ENCODE assay signal across 8 mouse cellular contexts in the genomic region with DNA sequence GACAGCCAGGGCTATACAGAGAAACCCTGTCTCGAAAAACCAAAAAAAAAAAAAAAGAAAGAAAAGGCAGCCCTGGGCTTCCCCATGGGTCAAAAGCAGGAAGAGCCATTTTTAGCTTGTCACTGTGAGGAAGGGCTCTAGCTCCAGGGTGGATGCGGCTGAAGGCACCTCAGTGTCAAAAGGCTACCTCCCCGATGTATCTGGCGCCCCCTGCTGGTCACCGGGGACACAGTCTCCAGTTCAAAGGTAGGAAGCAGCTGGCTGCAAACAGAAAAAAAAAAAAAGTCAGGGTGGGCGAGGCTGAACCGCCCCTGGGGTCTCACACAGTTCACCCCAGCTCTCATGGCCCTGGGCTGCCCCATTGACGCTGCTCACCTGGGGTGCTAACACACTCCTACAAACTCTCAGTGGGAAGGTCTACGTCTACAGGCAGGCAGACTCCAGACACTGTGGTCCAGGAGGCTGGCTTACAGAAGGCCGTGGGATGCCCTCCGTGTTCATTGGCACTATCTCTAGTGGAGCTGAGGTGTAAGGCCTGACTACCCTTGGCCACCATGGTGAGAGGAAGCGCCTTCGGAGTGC. TPM values are rescaled to one million over a fixed set of nuclear protein-coding genes. Genes with fewer than 3 reads are reported as not detected.
DNase-seq lines count a peak whose midpoint lies in the region; ATAC-seq and TF ChIP-seq lines count a peak whose summit lies in the region.

No protein-coding gene starts in this region.

- no peak overlapping the region for H3K27ac ChIP-seq in hindbrain, embryonic 13.5 days
- no peak overlapping the region for H3K27ac ChIP-seq in left cerebral cortex, adult 2 months

- no peaks in the 10 kb centered on the region for H3K27me3 ChIP-seq in hindbrain, embryonic 13.5 days

- peak; percentile 79 for TF ChIP-seq CTCF in left cerebral cortex, adult 2 months (IDR thresholded peaks at IDR 0.05)

- no peak overlapping the region for H3K4me3 ChIP-seq in hindbrain, embryonic 13.5 days
- H3K4me3 ChIP-seq in left cerebral cortex, adult 2 months = no peak overlapping the region

- no peaks in the 10 kb centered on the region for H3K36me3 ChIP-seq in hindbrain, embryonic 13.5 days

- intact Hi-C loops in left cerebral cortex, adult 2 months (cut with DNase I) = loop anchor here (1.0 kb wide), 2 partner anchors 82 to 119 kb away; no protein-coding TSS in a partner anchor

- no peak overlapping the region for H3K4me2 ChIP-seq in hindbrain, embryonic 13.5 days

- no peak overlapping the region for H3K9ac ChIP-seq in hindbrain, embryonic 13.5 days

- 31% methylated on average over 13 of the region's 13 CpGs for WGBS in hindbrain, embryonic 13.5 days

- DNase-seq in R1 (ENCODE audit: low read depth, low spot score) = peak; percentile 88
- peak; percentile 88 to 89 for DNase-seq in cerebellum, adult 18-20 months
- peak; percentile 75 for DNase-seq in forelimb bud, embryonic 11.5 days (ENCODE audit: low read depth, low spot score)
- peak; percentile 75 to 83 for DNase-seq in left cerebral cortex, adult 2 months (ENCODE audit: extremely low spot score in 1 of 2, low spot score in 2 of 2)
- peak; percentile 87 for DNase-seq in right cerebral cortex, postnatal 4 days
- peak; percentile 74 to 92 for DNase-seq in urinary bladder, postnatal 4 days (ENCODE audit: low spot score in 2 of 2)

- 0 out of 2 replicates have a peak, but pooled peaks have one; percentile 59 for ATAC-seq in hindbrain, embryonic 13.5 days (ENCODE audit: low FRiP score)
- ATAC-seq in megakaryocyte-erythroid progenitor cell, adult 5-6 weeks (replicated peaks; ENCODE audit: low FRiP score, low TSS enrichment, poor library complexity, severe bottlenecking) = peak; percentile 78

- 0 out of 2 replicates have a peak, but pooled peaks cover under 1% of the 10 kb centered on the region for H3K4me1 ChIP-seq in hindbrain, embryonic 13.5 days (replicated peaks)

- no peaks in the 10 kb centered on the region for H3K9me3 ChIP-seq in hindbrain, embryonic 13.5 days

RNA-seq across cellular contexts. Expression of a gene that starts 8.6 kb away (rescaled TPM):
- polyA plus RNA-seq in hindbrain, embryonic 13.5 days (2015; fragmentation: Nextera tagmentation; extraction: Ambion mirVana) = 23.2 and 23.8 TPM in 2 replicates
- total RNA-seq in left cerebral cortex, adult 2 months (2021) = 10 to 100 TPM; 63.2 to 71.5 TPM
- 0.07 TPM in 1 of 2 replicates, not detected in the other for total RNA-seq in megakaryocyte-erythroid progenitor cell, adult 5-6 weeks (2014; fragmentation: Nextera tagmentation)
- total RNA-seq in megakaryocyte-erythroid progenitor cell, adult 5-6 weeks (2017) = not detected in 2 replicates

RNA-seq across cellular contexts. Expression of a gene that starts 25.9 kb away (rescaled TPM):
- polyA plus RNA-seq in hindbrain, embryonic 13.5 days (2015; fragmentation: Nextera tagmentation; extraction: Ambion mirVana) = 13.8 and 15.7 TPM in 2 replicates
- total RNA-seq in left cerebral cortex, adult 2 months (2021) = 10 to 100 TPM; 87.4 to 91.7 TPM
- 211 and 220 TPM in 2 replicates for total RNA-seq in megakaryocyte-erythroid progenitor cell, adult 5-6 weeks (2014; fragmentation: Nextera tagmentation)
- total RNA-seq in megakaryocyte-erythroid progenitor cell, adult 5-6 weeks (2017) = 134 and 194 TPM in 2 replicates

Comparison
In these comparisons a context has a peak if more than half of its experiments do, and no peak if none do; other contexts are left out.
1. RNA of a gene that starts 8.6 kb away (total RNA-seq): 63.2 to 71.5 TPM in left cerebral cortex, adult 2 months; 0.07 TPM in megakaryocyte-erythroid progenitor cell, adult 5-6 weeks; every median in the first group is over 10 times any median in the second.
2. Peak in every context shown above with its lines, with median percentiles within 50 percentile points of each other: DNase-seq.